Mouse (Mus musculus) heart, postnatal 14 days (tissue): ENCODE measurements around the gene Rbpj. TPM values are rescaled to one million over a fixed set of nuclear protein-coding genes. Genes with fewer than 3 reads are reported as not detected.

Source experiments
- DNase-seq, 2 experiments: peaks; one replicate each; pipeline ENCODE4 v3.0.0; 2021 to 2022
- intact Hi-C: fragments of 180-260 bp; cut with DNase I; formaldehyde crosslinking; loops from one replicate; pipeline ENCODE4 v1.15.1; 2025
- long read RNA-seq, 2 experiments: library from polyadenylated mRNA; stranded (forward); transcript quantifications; one replicate each; pipeline ENCODE4 v2.0.0; 2021
- total RNA-seq, 2 experiments: library from RNA; stranded (reverse); gene quantifications; 2 replicates each; pipeline ENCODE4 v1.2.3; 2021

Gene Rbpj
- total RNA-seq, result 10 to 100 TPM; 28.6 to 33.9 TPM
- long read RNA-seq, experiment 1, full-length matches to known transcripts, result 22 of 30 reads
- long read RNA-seq, experiment 1, partial matches to known transcripts, result 5 of 30 reads
- long read RNA-seq, experiment 1, other reads (novel, unspliced or antisense), result 3 of 30 reads
- long read RNA-seq, experiment 2, full-length matches to known transcripts, result 15 of 26 reads
- long read RNA-seq, experiment 2, partial matches to known transcripts, result 8 of 26 reads
- long read RNA-seq, experiment 2, other reads (novel, unspliced or antisense), result 3 of 26 reads

DNA sequence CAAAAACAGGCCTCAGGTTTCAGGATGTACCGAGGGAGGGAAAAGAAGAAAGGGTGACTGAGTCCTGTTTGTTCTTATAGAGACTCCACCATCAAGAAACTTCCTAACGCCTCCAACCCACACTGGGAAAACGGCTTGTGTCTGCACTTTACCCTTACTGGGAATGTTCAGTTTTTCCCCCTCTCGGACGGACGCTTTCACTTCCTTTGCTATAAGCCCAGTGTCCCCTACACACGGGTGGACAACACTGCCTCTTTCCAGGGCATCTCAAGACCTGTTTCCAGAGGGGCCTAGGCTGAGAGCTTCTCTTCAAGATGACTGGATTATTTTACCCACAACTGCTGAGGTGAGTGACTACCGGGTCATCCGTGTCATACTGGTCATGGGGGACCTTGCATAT is at the start of gene Rbpj:
Gene Rbpj, plus strand, starts transcription at position 270 of the 400 bp plus-strand sequence.
- intact Hi-C loops, result no loop called here
- DNase-seq, result no peak

DNA sequence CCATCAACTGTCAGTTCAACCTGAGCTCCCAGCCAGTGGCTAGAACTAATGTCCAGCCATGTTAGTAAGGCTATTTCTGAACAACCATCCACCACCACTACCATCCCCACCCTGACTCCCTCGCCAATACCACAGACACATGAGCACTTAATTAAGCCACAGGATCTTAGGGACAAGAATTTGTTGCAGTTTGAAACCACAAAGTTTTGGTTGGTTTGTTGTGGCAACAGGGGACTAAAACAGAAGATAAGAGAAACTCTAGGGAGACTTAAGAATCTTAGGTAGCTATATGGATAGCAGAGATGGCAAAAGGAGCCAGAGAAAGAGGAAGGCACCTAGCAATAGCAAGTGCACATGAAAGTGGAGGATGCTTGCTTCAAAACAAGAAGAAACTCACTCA is 45.2 kb upstream of the Rbpj start:
- DNase-seq, result no peak
- intact Hi-C loops, result no loop called here

DNA sequence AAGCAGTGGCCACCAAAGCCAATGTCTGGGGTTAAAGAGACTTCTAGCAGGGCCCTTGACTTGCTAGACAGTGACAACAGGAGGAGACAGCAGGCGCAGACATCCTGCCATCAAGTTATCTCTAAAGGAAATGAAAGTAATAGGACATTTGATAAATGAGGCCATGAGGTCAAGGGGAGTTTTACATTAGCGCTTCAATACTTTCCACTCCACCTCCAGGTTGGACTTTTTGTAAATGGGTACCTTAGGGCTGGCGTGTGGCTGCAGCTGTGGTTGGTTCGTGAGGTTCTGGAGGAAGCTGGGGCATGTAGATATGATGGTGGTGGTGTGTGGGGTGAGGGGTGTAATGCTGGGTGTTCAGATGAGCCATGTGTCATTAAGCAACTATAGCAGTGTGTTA is 44.7 kb upstream of the Rbpj start:
- no peak for DNase-seq
- intact Hi-C loops, result no loop called here

DNA sequence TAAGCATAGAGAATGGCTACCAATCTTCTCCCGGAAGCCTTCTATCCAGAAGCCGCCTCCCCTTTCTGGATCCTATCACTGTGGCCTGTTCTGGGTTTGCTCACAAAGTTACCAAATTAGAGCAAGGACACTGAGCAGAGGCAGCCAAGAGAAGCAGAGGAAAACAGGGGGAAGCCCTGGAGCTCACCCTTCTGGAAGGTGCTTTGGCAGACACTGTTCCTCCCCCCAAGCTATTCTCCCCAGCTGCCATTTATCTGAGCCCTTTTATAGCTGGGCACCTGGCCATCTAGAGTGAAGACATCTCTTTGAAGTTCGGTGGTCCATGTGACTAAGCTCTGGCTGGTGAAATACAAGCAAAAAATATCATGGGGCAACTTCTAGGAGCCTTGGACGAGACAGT is 38.5 kb upstream of the Rbpj start:
- peak; percentile 18 to 47 for DNase-seq
- intact Hi-C loops, result no loop called here

DNA sequence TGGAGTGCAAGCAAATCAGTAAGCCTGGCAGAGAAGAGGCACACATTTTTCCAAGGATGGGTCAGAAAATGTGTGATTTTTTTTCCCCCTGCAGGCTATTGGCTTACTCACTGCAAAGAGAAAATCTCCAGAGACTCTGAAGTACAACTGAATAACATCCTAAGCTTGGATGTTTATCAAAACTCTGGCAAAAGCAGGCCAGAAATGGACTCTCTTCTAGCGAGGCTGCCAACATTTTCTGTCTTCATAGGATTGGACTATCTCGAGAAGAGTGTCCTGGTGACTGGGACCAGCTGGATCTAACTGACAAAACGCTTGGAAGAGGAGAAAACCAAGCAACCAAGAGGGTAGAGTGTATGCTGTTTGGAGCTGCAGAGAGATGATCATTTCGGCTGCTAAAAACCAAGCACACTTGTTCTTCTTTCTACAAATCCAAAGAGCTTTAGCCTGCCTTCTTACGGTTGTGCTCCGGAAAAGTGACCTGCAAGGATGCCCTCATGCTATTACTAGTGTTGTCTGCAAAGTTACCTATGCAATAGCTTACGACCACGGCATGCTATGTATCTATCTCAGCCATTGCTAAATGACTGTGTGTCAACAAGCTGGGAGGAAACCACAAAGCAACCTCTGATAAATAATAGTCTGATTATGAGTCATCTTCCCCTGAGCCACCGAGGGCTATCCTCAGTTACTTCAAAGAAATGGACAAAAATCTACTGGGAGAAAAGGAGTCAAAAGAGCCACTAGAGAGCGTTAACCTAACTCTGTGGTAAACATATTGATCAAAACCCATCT is 36.1 kb upstream of the Rbpj start:
- intact Hi-C loops, result no loop called here
- DNase-seq, result peak; percentile 35 to 57

DNA sequence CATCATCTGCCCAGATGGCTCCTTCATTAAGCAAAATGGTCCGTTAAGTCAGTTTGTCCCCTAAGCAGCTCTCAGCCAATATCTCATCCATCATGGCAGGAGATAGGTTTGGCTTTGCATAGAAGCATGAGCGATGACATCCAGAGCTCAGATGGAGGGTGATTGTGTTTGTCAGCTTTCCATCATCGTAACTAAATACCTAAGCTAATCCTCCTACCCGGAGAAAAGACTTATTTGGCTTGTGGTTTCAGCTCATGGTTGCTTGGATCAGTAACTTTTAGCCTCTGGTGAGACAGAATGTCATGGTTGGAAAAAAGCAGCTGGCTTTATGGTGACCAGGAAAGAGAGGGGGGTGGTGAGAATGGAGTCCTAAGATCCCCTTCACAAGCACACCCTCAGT is 33.5 kb upstream of the Rbpj start:
- no peak for DNase-seq
- intact Hi-C loops, result no loop called here

DNA sequence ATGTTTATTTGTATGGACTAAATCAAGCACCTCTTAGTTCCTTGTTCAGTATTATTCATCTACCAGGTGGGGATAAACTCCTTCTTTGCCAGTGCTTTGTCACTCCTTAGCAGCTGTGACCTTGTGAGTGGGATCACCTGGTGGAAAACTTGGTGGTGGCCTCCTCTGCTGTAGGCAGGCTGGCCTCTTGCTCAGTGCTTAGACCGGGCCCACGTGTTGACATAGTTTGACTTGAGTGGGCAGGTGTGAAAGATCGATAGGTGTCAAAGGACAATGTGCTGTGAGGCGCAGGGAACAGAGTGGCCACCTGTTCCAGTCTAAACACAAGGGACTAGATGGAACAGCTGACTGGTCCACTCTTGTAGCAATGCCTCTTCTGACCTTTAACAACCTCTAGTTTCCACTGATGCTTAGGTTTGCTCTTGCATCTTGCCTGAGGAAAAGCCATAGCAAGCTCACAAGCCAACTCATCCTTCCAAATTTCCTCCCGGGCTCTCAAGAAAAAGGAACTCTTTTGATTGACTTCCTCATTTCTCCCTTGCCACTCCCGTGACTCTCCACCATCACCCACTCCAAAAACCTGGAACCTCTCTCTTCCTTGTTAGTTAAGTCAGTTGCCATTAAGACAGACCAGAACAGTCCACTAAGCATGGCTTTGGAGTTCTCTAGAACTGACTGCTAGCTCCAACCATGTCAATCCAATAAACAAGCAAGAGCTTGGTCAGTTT is 28.9 kb upstream of the Rbpj start:
- intact Hi-C loops, result no loop called here
- no peak for DNase-seq

DNA sequence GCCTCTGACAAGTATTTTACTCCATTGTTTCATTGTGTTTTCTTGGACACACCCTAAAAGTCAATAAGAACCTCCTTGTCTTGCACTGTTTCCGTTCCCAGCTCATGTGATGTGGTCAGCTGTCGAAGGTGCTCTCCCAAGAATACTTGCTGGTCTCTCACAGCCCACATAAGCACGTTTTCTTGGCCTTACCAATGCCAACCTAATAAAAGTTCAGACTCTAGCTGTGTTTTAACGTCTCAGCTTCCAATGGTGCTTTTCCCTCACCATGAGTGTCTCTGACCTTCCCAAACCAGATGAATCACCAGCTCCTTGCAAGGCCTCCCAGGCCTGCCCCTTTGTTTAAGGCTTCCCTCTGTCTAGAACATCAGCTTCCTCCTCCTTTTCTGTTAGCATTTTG is 28.2 kb upstream of the Rbpj start:
- DNase-seq, result no peak

DNA sequence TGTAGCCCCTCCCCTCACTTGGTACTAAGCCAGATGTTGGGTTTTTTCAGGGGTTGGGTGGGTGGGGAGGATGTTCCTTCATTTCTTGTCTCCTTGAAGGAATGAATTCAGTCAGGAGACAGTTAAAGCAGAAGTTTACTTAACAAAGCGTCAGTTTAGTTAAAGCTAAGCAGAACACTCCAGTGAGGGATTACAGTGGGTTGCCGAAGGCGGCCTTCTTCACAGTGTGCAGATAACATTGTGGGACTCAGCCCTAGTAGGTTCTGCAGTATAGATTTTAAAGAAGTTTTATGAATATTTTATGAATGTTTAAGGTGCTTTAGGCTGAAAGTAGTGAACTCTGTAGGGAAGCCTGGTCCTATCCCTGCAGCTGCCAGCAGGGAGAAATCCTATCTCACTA is 27.7 kb upstream of the Rbpj start:
- intact Hi-C loops, result no loop called here
- DNase-seq, result no peak

More for the DNA sequence above, 28.2 kb upstream of the Rbpj start:
- intact Hi-C loops, result no loop called here

DNA sequence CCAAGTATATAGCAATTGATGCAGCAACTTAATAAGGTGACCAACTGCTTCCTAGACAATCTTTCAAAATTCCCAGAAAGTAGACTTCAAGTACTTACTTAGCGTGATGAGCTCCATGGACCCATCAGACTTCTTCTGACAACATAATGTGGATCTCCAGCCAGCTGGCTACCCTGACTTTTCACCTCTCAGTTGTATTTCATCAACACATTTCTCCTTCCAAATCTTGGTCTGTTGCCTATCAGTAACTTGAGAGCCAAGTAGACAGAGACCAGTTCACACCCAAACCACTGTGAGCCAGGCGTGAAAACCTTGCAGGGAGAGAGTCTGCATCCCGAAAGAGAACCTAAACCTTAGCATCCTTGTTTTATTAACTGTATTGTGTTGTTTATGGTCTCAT is 26.3 kb upstream of the Rbpj start:
- peak in 1 of 2 experiments; percentile 28 for DNase-seq
- intact Hi-C loops, result no loop called here

DNA sequence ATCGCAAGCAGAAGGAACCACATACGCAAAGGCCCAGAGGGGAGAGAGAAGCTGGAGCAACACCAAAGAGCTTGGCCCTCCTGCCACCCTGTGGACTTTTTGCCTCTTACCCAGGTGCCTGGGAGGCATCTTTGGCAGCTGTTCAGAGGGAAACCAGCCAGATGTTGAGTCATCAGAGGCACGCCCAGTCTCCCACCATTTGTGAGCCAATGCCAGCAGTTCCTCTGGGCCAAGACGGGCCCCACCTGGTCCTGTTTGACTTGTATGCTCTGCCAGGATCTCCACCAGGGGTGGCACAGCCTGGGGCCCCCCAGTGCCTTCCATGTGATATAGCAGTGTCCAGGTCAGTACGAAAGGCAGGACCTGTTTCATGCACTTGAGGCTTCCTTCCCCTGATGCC is 21.9 kb upstream of the Rbpj start:
- DNase-seq, result peak; percentile 44 to 70
- intact Hi-C loops, result no loop called here

DNA sequence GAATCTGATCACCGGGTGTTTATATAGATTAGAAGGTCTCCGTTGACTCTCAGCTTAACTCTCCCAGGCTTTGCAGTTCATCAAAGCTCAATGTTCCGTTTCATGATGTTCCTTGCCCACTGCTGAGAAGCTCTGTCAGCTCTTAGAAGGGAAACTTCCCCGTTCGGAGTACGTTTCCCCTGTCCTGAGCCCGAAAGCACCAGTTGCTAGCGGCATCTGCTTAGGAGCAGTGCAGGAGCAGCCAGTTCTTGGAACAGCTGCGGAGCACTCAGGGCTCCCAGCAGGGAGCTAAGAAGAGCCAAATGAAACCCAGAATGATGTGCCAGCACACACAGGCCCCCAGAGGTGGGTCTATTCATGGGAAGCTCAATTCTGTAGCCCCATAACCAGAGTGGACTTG is 15.0 kb upstream of the Rbpj start:
- intact Hi-C loops, result no loop called here
- peak in 1 of 2 experiments; percentile 37 for DNase-seq

DNA sequence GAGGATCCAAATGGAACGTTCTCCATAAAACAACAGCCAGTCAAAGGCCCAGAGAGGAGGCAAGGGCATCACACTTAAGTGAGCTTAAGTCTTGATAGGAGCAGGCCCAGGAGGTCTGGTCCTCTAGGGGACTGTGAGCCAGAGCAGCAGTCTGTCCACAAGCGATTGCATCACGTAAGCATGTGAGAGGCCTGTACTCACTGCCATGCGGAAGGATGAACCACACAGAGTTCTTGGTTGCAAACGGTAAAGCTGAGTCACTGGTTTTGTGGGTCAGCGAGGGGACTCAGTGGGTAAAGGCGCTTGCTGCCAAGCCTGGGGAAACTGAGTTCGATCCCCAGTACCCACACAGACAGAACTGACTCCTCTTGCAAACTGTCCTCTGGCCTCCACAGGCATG is 14.1 kb upstream of the Rbpj start:
- intact Hi-C loops, result no loop called here

DNA sequence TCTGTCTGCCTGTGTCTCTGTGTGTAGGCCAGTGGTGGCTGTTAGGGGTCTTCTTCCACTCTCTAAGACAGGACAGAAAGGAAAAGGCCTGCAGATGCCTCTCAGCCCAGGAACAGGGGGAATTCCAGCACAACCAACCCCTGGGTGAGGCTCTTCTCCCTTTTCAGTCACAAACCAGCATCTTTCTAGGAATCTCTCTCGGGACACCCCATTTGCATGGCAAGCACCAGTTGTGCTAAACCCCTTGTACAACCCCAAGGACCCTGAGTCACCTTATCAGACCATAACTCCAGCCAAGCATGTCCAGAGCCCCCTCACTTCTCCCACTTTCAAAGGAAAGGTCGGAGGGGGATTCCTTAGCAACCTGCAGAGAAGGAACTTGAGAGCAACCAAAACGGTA is 13.0 kb upstream of the Rbpj start:
- intact Hi-C loops, result no loop called here
- no peak for DNase-seq

More for the DNA sequence above, 14.1 kb upstream of the Rbpj start:
- DNase-seq, result no peak

DNA sequence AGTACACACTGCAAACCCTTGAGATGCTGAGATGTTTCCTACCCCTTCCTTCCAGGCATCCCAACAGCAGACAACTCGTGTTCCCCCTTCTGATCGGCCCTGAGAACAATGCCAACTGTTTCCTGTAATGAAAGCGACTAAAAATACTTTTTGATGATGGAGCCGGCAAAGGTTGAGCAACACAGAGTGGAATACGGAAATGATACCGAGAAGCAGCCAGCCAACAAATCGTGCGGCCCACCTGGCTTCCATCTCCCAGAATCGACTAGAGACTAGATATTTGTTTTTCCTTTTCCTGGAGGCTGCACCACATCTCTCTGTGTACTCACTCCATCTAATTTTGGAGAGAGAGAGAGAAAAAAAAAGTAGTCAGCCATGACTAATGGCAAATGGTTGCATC is 11.2 kb upstream of the Rbpj start:
- DNase-seq, result peak in 1 of 2 experiments; percentile 35
- intact Hi-C loops, result no loop called here

DNA sequence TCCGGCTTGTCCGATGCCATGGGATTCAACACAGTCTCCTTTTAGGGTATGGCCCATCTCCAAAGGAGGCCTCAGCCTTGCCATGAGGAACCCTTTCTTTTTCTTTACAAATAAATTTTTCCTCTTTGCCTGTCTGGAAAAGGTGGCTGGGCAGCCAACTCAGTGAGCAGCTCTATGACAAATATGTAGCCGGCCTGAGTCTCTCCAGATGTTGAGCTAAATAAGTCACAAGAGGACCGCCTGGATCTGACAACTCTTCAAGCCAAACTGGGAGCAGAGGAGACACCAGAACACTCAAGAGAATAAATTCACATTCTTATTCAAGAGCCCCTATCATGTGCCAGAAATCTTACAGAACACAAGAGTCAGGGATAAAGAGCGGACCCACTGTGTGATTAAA is 10.5 kb upstream of the Rbpj start:
- intact Hi-C loops, result no loop called here

DNA sequence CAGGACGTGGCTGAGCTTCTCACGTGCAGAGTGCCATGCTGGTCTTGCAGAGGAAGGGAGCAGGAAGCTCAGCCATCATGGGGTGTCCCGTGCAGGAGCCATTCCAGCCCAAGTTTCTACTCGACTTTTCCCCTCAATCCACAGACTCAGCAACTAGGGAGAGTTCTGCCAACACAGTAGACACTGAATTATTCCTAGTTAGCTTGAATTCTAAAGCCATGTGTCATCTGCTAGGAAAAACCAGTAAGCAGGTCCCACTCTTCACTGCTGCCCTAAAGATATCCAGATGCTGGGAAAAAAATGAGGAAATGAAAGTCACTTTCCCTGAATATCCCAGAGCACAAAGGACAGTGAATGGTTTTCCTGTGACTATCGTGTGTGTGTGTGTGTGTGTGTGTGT is 5.8 kb upstream of the Rbpj start:
- intact Hi-C loops, result no loop called here
- no peak for DNase-seq

More for the DNA sequence above, 10.5 kb upstream of the Rbpj start:
- peak in 1 of 2 experiments; percentile 33 for DNase-seq

DNA sequence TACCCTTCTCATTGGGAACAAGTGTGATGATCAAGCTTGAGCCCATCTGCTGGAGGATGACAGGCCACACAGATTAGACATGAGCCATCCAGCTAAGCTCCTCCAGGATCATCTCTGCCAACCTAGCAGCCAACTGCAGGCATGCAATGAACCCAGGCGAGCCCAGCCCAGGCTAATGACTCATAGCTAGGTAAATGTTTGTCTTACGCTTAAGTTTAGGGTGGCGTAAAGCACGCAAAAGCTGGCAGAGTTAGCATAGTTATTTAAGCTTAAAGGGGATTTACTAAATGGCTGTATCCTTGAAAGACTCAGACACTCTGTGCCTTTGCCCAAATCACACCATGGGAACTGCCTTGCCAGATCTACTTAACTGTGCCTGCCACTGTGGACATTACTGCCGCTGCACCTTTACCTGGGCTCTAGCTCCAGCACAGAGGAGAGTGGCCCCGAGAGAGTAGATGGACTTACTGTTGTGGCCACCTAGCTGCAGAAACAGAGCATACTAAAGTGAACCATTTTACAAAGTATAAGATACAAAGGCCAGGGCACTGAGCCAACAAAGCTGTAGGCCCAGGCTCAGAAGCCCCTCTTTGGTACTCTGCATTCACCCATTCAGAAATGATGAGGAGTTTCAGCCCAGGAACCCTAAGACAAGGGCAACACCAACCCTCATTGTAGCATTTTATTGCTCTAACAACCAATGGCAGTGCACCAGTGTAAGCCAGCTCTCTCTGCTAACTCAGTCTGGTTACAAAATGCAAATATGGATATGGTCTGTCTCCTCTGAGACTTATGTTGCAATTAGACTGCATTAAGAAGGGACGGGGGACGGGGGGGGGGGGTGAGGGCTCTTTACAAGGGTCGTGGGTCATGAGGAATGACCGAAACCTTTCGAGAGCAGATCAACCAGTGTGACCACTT is 2.6 kb upstream of the Rbpj start:
- intact Hi-C loops, result no loop called here
- no peak for DNase-seq

DNA sequence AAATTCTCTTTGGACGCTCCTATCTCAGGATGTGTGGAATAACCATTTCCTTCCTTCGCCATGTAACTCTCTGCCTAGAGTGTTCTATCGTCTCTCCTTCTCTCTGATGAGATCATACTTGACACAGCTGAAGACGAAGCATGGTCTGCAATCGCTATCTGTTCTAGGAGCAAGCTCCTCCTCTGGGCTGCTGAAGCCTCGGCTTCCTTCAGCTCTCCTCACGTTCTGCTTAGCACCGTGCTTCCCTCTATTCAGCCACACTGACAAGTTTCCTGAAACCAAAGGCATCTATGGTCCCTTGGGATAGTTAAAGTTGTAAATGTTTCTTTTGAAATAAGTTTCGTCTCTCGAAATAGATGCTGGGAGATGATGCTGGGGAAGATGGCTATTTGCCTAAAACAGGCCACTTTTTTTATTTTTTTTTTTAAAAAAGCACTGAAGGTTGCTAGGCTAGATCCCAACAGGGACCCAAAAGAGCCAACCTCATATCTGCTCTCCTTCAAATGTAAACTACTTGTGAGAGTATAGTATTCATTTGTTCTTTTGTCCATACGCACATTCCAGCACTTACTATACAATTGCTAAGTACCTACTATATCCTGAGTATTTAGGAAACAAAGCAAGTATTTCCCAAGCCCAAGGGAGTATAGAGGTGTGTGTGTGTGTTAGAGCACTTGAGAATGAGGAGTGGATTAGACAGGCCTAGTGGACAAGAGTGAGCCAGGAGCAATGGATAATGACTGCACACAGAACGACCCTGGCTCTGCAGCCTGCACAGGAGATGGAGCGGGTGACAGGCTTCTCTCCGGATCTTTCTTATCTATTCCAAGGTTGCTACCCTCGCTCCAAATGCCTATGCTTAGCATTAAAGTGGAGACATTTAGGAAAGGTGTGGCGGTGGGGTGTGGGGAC is 726 bp downstream of the Rbpj start:
- DNase-seq, result no peak
- intact Hi-C loops, result no loop called here
